Mouse (Mus musculus): ENCODE data around the gene Pla2g2d.

The Pla2g2d gene

DNA sequence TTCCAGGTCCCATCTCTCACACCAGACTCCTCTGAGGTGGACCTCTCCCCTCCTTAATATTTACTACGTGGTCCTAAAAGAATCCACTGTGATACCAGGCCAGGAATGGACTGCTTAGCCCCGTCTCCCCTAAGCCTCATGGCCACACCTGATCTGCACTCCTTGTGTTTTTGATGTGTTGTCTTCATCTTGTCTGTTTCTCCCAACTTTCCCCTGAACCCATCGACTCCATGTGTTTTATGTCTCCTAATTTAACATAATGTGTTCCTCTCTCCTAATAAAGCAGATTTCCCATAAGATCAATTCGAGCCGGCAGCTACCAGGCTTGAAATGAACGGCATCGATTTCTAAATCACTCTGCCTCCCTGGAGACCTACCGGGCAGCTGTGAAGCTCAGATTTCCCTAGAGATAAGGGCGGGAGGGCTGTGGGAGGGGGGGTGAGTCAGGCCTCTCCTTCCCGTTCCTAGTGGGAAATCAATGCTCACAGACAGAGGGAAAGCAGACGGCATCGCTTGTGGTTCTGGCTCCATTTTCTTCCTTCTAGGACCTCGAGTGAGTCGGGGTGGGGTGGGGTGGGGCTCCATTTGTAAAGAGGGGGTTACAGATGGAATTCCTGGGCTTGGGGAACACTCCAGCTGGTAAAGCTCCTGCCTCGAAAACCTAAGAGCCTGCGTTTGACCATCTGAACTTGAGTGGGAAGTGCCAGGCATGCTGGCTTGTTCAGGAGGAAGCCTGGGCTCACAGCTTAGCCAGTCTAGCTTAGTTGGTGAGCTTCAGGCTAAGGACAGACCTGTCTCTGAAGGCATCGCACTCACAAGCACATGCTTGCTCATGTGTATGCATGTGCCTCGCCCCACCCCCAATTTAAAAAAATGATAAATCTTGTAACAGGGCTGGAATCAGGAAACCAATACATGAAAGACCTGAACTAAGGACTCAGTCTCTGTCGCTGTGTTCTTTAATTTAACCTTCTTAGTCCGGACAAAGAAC is 2.2 kb downstream of the Pla2g2d start:
- in situ Hi-C loops (cut with MboI; ENCODE audit: low sequenced_read_pairs): no loop called here

DNA sequence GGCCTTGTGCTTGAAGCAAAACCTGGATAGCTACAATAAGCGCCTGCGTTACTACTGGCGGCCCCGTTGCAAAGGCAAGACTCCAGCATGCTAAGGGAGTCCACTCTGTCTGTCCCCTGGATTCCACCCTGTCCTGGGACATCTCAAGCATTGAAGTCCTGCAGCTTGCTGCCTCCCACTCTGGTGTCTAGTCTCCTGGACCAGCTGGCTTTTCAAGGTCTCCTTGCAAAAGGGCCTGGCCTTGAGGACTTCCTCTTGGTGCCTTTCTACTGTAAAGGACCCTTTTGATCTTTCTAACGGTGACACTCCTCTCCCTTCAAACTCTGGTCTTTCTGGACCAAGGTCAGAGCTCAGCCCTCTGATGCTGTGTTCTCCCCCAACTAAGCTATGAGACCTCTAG is 4.8 kb downstream of the Pla2g2d start:
- in situ Hi-C loops (cut with MboI; ENCODE audit: low sequenced_read_pairs): no loop called here

DNA sequence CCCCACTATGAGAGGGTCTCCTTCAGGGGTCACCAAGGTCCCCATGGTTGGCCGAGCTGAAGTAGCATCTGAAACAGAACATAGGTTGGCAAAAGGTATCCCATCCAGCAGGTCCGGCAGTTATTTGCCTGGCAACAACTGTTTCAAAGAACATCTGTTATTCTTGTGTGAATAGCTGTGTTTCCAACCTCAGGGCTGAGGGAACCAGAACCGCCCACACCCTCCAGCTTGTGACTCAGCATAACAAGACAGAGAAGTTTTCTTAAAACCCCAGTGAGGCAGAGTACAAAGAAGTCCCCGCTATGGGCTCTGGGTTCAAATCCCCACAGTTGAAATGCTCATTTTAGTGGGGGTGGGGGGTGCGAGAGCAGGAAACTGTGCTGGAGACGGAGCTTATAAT is 6.6 kb downstream of the Pla2g2d start:
- in situ Hi-C loops (cut with MboI; ENCODE audit: low sequenced_read_pairs): no loop called here

DNA sequence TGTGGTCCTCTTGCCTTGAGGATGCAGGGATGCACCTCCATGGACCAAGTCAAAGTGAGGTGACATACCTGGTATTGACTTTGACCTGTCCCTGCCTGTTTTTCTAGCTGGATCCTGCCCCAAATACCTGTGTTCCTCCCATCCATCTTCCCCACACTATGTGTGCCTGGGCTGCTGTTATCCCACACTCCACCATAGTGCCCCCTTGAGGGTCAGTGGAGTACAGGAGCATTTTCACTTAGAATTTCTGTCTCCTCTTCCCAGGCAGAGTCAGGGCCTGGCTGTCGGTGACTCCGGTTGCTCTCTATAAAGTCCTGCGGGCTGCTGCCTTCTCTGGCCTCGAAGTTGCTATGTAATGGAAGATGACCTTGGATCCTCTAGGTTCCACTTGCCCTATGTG is 10.2 kb downstream of the Pla2g2d start:
- in situ Hi-C loops (cut with MboI; ENCODE audit: low sequenced_read_pairs): no loop called here

DNA sequence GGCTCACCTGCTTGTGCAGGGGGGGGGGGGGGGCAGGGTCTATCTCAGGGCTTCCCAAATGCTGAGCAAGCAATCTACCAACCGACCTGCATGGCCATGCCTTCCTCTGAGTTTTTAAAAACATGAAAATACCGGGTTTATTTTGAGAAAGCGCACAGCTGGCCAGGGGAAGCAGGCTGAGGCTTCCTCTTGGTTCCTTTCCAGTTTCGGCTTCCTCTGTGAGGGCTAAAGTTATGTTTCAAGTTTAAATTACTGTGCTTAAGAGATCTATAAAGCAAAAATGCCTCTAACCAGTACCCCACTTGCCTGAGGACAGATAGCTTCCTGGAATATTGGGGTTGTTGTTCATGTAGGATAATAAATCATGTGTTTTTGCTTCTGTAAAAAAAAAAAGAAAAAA is 10.6 kb downstream of the Pla2g2d start:
- in situ Hi-C loops (cut with MboI; ENCODE audit: low sequenced_read_pairs): no loop called here

DNA sequence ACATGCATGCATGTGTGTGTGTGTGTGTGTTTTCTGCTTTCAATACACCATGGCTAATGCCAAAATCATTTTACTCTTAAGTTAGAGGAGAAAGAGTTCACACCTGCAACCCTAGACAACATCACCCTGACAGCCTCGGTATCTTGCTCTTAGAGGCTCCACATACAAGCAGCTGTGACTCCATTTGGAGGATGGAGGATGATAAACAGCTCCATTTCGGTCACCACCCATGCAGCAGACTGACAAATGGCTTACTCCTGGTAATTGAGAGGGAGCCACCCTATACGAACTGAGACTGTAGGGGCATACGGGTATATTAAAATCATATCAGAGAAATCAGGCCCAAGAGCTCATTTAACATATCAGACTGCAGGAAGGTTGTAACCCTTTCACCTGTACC is 12.8 kb downstream of the Pla2g2d start:
- in situ Hi-C loops (cut with MboI; ENCODE audit: low sequenced_read_pairs): no loop called here

DNA sequence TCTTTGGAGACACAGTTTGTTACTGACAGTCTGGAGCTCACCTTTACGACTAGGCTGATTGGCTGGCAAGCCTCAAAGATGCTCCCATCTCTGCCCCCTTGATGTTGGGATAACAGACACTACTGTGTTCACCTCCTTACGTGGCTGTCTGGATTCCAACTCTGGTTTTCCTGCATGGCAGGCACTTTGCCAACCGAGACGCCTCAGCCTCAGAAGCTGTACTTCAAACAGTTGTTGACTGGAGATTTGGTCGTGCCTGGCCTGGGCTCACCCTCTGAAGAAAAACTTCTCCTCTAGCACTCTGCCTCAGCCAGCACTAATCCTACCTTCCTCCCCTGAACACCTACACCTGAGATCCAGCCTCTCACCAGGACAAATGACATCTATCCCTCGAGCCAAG is 15.9 kb downstream of the Pla2g2d start:
- in situ Hi-C loops (cut with MboI; ENCODE audit: low sequenced_read_pairs): no loop called here

DNA sequence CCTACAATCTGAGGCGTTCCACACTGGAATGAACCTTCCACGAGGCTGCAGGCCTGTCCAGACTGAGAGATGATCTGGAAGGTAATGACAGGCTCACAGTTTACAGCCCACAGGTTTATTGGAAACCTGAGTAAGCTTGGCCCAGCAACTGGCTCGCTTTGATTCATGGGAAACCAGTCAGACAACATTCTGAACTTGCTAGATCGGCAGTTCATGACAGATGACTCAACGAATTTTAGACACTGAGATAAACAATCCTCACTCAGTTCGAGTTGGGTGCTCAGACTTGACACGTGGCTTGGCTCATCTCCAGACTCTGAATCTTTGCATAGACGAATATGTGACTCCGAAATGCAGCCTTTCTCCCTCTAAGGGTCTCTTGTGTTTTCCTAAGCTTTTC is 17.1 kb downstream of the Pla2g2d start:
- in situ Hi-C loops (cut with MboI; ENCODE audit: low sequenced_read_pairs): no loop called here

DNA sequence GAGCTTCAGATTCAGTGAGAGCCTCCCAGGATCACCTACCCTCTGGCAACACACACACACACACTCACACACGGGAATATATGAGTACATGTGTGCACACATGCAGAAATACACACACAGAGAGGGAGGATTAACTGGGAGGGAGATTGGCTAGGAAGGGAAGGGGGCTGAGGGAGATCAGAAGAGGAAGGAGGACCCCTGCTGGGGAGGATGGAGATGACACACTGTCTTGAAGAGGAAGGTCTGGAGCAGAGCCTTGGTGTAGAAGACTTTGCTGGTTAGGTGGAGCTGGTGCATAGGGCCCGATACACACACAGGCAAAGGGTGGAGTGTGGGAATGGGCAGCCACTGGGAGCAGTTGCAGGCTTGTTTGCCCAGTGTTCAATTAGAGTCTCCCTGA is 17.7 kb downstream of the Pla2g2d start:
- in situ Hi-C loops (cut with MboI; ENCODE audit: low sequenced_read_pairs): no loop called here

DNA sequence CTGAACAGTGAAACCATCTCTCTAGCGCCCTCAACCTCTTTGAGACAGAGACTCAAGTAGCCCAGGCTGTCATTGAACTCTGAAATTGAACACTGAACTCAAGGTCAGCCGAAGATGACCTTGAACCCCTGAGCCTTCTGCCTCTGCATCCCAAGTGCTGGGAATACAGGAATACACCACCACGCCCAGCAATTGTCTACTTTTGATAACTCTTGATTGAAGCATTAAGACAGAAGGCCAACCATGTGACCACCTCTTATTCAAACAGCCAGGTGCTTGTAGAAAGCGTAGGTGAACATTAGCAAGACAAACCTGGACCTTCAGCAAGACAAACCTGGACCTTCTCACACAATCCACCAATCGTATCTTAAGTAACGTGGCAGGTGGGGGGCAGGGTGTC is 18.8 kb downstream of the Pla2g2d start:
- in situ Hi-C loops (cut with MboI; ENCODE audit: low sequenced_read_pairs): no loop called here

DNA sequence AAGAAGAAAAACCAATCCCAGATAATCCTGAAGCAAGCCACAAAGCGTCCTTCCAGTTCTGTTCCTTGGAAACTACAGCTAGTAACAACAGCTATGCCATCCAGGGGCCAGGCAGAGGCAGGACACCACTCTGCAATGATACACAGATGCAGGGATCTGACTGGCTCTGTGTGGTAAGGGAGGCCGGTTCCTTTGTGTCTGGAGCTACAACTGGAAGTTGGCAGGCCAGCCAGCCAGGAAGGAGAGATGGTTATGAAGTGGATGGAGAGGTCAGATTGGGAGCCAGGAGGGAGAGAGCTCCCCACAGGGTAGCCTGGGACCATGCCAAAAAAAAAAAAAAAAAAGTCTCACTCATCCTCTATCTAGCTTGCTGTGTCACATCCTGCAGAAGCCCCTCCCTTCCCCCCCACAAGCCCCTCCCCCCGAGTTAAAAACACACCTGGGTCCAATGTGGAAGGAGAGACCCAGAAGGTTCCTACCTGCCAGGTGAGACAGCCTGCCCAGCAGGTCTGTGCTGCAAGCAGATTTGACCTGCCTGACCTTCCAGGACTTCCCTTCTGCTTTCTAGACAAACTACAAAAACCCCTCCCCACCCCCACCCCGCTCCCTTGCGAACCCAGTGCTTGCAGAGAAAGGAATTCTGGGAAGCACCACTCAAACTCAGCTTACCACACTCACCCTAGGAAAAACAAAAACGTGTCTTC is 21.1 kb downstream of the Pla2g2d start:
- in situ Hi-C loops (cut with MboI; ENCODE audit: low sequenced_read_pairs): no loop called here

DNA sequence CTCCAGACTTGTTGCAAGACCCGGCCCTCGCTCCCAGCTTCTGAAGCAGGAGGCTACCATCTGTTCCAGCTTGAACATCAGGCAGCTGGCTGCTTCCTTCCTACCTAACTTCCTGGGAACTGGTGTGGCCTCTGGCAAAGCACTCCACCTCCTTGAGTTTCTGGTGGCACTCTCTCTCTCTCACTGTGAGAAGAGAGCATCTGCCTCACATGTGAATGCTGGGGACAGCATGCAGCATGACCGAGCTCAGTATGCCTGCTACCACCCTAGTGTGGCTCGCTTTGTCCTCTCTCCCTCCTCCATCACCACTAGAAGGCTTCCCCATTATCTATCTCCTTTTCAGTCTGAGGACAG is 21.7 kb downstream of the Pla2g2d start:
- in situ Hi-C loops (cut with MboI; ENCODE audit: low sequenced_read_pairs): no loop called here

DNA sequence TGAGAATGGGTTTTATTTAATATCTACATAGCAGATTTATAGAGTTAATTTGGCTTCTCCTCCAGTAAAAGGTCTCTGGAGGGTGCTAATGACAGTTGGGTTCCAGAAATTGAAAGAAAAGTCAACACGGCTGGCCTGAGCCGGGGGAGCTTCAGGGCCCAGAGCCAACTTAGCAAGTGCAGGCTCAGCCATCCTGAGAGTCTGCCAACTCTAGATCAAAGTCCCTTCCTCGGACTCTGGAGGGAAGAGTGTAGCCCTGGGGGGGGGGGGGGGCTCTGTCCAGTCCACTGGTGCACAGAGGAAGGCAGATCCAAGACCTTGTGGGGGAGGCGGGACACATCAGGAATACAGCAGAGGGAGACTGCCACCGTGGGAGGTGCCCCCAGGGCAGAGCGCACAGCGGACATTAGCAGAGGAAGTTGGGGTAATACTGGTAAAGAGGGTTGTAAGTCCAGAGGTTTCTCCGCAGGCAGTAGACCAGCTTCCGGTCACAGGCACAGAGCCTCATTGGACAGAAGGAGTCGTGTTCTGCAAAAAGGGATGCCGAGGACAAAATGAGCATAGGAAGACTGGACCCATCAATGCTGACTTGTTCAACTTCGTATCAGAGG is 24.7 kb downstream of the Pla2g2d start:
- in situ Hi-C loops (cut with MboI; ENCODE audit: low sequenced_read_pairs): no loop called here

DNA sequence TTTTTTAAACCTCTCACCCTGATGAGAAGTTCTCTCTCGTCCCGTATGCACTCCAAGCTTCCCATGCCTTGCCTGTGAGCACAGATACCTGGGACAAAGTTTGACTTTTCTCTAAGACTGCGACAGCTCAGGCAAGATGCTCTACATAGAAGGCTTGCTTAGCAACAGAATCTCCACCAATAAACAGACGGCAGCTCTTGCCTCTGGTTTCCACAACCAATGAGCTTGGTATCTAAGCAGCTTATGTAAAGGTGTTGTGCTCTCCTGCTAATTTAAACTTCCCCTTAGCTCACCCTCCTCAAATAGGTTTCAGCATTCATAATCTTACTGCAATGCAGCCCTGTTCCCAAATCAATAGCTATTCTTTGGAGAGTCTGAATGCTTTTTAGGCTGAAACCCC is 26.1 kb downstream of the Pla2g2d start:
- in situ Hi-C loops (cut with MboI; ENCODE audit: low sequenced_read_pairs): no loop called here

DNA sequence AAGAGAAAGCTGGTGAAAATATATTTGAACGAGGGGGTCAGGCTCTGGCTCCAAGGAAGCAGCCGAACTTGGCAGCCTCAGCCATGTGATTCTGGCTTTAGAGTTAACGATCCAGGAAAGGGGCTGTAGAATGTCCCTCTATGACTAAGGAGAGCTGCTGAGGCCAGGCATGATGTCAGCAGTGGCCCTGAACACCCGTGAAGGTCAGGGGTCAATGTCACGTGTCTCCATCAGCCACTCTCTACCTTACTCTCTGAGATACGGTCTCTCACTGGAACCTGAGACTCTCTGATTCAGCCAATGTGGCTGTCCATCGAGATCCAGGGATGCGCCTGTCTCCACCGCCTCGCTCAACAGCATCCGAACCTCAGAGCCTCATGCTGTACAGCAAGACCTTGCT is 27.4 kb downstream of the Pla2g2d start:
- in situ Hi-C loops (cut with MboI; ENCODE audit: low sequenced_read_pairs): no loop called here

DNA sequence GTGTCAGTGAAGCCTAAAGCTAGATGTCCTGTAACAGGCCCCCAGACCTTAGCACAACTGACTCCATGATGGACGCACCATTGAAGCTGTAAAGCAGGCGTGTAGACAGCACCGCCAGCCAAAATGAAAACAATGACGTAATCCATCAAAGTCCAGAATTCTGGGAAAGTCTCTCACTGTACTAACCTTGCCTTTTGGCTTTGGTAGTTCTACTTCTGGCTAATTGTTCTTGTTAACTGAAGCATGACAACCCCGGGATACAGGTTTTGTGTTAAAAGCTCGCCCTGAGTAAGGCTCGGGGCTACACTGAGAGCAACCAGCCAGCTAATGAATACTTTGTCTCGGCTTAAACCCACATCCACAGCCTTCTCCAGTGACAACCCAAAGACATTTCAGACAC is 29.7 kb downstream of the Pla2g2d start:
- in situ Hi-C loops (cut with MboI; ENCODE audit: low sequenced_read_pairs): no loop called here

DNA sequence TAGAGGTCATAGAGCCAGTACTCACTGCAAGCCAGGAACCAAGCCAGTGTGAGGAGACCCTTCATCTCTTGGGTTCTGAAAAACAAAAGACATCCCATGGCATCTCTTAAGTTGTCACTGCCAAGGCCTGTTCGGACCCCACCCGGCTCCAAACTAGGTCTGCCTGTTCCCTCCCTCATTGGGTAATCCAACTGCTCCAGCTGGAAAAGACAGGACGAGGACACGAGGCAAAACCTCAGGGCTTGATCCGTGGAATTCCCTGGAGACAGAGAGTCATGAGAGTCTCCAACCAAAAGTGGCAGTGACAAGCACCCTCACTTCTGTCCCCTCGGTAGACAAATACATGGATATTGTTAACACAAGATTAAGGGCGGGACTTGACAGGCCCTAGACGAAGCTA is 30.6 kb downstream of the Pla2g2d start:
- in situ Hi-C loops (cut with MboI; ENCODE audit: low sequenced_read_pairs): no loop called here

DNA sequence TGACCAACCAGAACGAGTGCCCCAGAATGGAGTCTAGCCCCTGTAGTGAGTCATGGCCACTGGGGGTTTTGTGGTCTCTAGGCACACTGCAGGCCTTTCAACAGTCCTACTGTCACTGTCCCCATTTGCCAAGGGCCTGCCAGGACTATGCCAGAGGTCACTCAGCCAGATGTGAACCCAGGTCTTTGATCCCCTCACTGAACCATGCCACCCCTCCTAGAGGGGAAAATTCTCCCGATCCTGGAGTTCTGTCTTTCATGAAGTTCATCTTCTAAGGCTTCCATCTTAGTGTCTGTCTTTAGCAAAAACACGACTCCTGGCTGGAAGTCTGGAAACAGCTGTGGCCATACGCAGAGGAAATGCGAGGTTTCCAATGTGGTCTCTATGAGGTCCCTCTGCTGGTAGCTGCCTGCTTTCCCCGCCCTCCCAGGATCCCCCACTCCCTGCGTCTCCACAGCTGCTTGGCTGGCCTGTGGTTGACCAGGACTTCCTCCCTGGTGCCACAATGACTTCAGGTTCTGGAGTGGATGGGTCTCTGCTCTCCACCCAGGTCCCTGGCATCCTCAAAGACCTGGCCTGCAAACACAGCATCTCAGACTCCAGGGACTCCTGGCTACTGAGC is 31.5 kb downstream of the Pla2g2d start:
- in situ Hi-C loops (cut with MboI; ENCODE audit: low sequenced_read_pairs): no loop called here

DNA sequence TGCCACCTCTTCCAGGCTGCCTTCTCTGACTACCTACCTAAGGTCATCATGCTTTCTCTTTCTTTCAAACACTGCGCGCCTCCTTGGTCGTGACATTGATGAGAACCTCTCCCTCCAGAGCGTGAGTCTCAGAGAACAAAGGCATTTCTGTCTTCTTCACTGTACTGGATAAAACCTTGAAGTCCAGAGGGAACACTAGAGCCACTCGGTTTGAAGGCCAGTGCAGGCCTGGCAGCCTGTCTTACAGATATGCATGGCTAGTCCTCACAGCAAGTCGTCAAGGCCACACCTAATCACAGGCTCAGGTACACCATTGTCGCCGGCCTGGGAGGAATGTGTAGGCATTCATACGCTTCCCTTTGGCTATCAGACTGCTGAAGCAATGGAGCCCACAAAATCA is 40.6 kb downstream of the Pla2g2d start:
- in situ Hi-C loops (cut with MboI; ENCODE audit: low sequenced_read_pairs): no loop called here

DNA sequence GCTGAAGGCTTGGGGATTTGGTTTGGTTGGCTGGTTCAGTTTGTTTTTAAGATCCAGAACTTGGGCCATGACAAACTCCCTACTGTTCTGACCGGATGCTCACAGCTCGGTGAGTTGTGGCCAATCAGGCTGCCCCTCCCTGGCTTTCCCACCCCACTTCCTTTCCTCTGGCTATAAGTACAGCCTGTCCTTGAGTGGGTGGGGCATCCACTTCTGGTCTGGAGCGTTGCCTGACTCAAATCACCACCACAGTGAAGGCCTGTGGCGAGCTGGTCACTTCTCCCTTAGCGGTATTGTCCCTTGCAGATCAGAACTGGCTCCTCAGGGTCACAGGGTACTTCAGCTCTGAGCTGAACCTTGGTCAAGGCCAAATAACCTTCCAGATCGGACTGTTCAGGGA is 42.2 kb downstream of the Pla2g2d start:
- in situ Hi-C loops (cut with MboI; ENCODE audit: low sequenced_read_pairs): no loop called here

DNA sequence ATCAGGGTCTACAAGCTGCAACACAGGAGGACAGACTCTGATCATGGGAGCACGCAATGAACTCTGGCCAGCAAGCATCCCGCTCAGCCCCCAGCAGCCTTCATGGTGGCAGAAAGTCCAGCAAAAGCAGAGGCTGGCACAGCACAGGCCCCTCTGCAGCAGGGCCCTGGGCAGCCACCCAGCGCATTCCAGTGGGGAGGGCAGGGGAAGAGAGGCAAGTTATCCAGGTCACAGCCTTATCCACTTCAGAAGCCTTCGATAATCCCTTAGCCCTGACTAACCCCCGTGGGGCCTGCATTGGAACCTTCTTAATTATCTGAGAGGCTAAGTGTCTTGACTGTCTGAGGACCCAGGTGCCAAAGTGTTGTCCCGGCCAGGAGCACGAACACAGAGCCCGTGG is 43.6 kb downstream of the Pla2g2d start:
- in situ Hi-C loops (cut with MboI; ENCODE audit: low sequenced_read_pairs): no loop called here

DNA sequence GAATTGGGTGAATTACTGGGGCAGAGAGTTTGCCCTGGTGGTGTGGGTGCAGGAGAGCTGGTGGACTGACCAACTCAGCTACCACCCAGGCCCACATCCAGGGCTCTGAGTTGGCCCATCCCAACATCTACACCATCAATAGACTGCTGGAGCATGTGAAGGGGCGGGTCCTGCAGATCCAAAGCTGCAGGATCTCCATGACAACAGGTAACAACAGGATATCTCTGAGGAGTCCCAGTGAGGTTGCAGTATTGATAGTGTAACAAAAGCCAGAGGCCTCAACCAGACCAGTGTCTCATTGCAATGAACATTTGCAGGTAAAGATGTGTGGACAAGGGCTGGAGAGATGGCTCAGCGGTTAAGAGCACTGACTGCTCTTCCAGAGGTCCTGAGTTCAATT is 45.5 kb downstream of the Pla2g2d start:
- in situ Hi-C loops (cut with MboI; ENCODE audit: low sequenced_read_pairs): no loop called here

All from CH12F3 (cell line).